Mouse (Mus musculus): ENCODE results near the gene Luc7l.

- no peak for TF ChIP-seq TAL1 (conservative IDR thresholded peaks at IDR 0.05; ENCODE audit: low read depth, low read length)
- no peak for TF ChIP-seq GATA1 (IDR thresholded peaks at IDR 0.05; ENCODE audit: borderline replicate concordance, low read length)
- TF ChIP-seq CTCF (IDR thresholded peaks at IDR 0.05; ENCODE audit: low read depth, low read length): no peak
- TF ChIP-seq GATA2 (IDR thresholded peaks at IDR 0.05; ENCODE audit: borderline replicate concordance, low read depth, low read length): no peak
- no peak for TF ChIP-seq POLR2AphosphoS5 (IDR thresholded peaks at IDR 0.05; ENCODE audit: insufficient replicate concordance, low read depth, low read length)
Observed at GRCm38 (mm10) chr17:26253399-26253798, 703 bp downstream of the Luc7l start.

Data from G1E (cell line).